Mouse (Mus musculus) heart, adult 2 months (tissue): ENCODE data around the gene Hist1h3a. TPM values are rescaled to one million over a fixed set of nuclear protein-coding genes. Genes with fewer than 3 reads are reported as not detected.
"Not testable (repeated sequence)": the region's sequence is repeated elsewhere in the genome, so short reads cannot be mapped to it uniquely, and the experiment has no call there.

Experiments used
- DNase-seq, 2 experiments: peaks; one replicate each; pipeline ENCODE4 v3.0.0; 2021
- H3K27ac ChIP-seq: fragments of 200-600 bp; 2 replicates; pipeline ENCODE4 v1.8.1; 2022
- H3K27me3 ChIP-seq: fragments of 200-500 bp; 2 replicates; pipeline ENCODE4 v1.6.1; 2012; ENCODE audit warnings: mild to moderate bottlenecking, low read length, inconsistent platforms, mixed read lengths; ENCODE audit not compliant: control insufficient read depth, insufficient read depth
- H3K36me3 ChIP-seq: fragments of 200-500 bp; 2 replicates; pipeline ENCODE4 v1.6.1; 2012; ENCODE audit warnings: low read length, inconsistent platforms; ENCODE audit not compliant: control insufficient read depth, insufficient read depth
- H3K4me1 ChIP-seq: fragments of 200-500 bp; 2 replicates; pipeline ENCODE4 v1.6.1; 2011; ENCODE audit warnings: low read length; ENCODE audit not compliant: control insufficient read depth, insufficient read depth
- H3K4me3 ChIP-seq: fragments of 200-600 bp; 2 replicates; pipeline ENCODE4 v1.8.1; 2022
- H3K79me2 ChIP-seq: fragments of 200-500 bp; replicated peaks from 2 replicates; pipeline ENCODE4 v1.6.1; 2012; ENCODE audit warnings: mild to moderate bottlenecking, inconsistent platforms, low read length, moderate library complexity, mixed read lengths; ENCODE audit not compliant: control insufficient read depth, insufficient read depth
- H3K9ac ChIP-seq: fragments of 200-500 bp; 2 replicates; pipeline ENCODE4 v1.6.1; 2012; ENCODE audit warnings: low read depth, mild to moderate bottlenecking, control low read depth, inconsistent platforms, low read length, mixed read lengths
- CTCF ChIP-seq: fragments of 200-600 bp; IDR thresholded peaks from 2 replicates; pipeline ENCODE4 v1.8.1; 2022; ENCODE audit warnings: antibody characterized with exemption, mild to moderate bottlenecking, moderate library complexity
- EP300 ChIP-seq: fragments of 200-500 bp; IDR thresholded peaks from 2 replicates; pipeline ENCODE4 v1.6.1; 2011; ENCODE audit warnings: low read depth, low read length, control low read depth; ENCODE audit not compliant: insufficient read depth
- POLR2A ChIP-seq: fragments of 200-500 bp; IDR thresholded peaks from 2 replicates; pipeline ENCODE4 v1.6.1; 2011; ENCODE audit warnings: mild to moderate bottlenecking, low read depth, low read length, control low read depth; ENCODE audit not compliant: insufficient read depth
- WGBS: fragments of 180-500 bp; shearing (Covaris S2); methylation state at CpG from one replicate; pipeline ENCODE4 v1.1.7; 2018; 5-methylcytosine and 5-hydroxymethylcytosine counted together
- intact Hi-C: fragments of 180-260 bp; cut with DNase I; formaldehyde crosslinking; loops from one replicate; pipeline ENCODE4 v1.15.1; 2025
- polyA plus RNA-seq: library from polyadenylated mRNA; depleted of rRNA; stranded (reverse); fragments of >200 nt; gene quantifications from 2 replicates; pipeline ENCODE4 v1.2.3, GENCODE M21; 2012
- total RNA-seq, 2 experiments: library from RNA; stranded (reverse); gene quantifications; 2 replicates each; pipeline ENCODE4 v1.2.3; 2021

Gene Hist1h3a
- total and polyA plus RNA-seq, 3 experiments, result 5.1 to 8.9 TPM; not detected in 1

- H3K36me3 ChIP-seq, result no peaks in the 10 kb centered on the region
- no peak overlapping the region for H3K9ac ChIP-seq
- DNase-seq, result no peak
- no peaks in the 10 kb centered on the region for H3K79me2 ChIP-seq
- H3K27me3 ChIP-seq, result no peaks in the 10 kb centered on the region
- 90% methylated on average over 7 of the region's 7 CpGs for WGBS
- H3K4me1 ChIP-seq, result no peaks in the 10 kb centered on the region
- no peak for TF ChIP-seq CTCF
- intact Hi-C loops, result no loop called here
- H3K27ac ChIP-seq, result no peak overlapping the region
- H3K4me3 ChIP-seq, result no peak overlapping the region
These were observed 16.2 kb upstream of the Hist1h3a start for GRCm38 (mm10) chr13:23778339-23778738.

DNA sequence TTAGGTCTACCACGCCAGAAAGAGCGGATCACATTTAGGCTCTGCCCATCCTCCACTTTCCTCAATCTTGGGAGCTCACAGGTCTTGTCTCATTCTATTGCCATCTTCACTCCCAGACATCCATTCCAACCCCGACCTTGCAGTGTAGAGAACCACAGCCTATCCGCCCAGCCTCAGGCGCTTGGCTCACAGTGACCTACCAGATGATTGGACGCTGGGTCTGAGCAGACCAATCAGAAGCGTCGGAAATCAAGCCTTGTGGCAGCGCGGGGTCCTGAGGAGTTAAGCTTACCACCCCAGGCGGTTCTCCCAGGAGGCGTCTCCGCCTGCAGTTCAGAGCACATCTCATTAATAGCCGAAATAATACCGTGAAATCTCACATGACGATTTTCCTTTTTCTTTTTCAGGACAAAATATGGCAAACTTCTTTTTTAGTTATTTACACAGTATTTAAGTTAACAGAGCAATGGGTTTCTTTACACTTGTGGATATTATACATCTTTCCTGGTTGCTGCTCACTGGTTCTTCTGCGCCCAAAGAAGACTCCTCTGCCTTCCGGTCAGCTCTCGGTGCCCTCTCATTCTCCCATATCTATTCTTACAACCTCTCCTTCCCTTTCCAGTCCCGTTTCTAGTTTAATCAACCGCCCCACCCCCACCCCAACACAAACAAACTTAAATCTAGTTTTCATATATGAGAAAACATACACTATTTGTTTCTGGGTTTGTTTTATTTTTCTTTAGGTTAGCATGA is 10.6 kb upstream of the Hist1h3a start:
- H3K9ac ChIP-seq, result no peak overlapping the region
- no peaks in the 10 kb centered on the region for H3K36me3 ChIP-seq
- H3K4me3 ChIP-seq, result no peak overlapping the region
- H3K79me2 ChIP-seq, result no peaks in the 10 kb centered on the region
- H3K4me1 ChIP-seq, result peaks cover 1% of the 10 kb centered on the region; the same call in 1 of the 2 replicates
- TF ChIP-seq POLR2A, result no peak
- TF ChIP-seq EP300, result no peak
- no peak for TF ChIP-seq CTCF
- no peak overlapping the region for H3K27ac ChIP-seq
- H3K27me3 ChIP-seq, result no peaks in the 10 kb centered on the region
- 13% methylated on average over 21 of the region's 21 CpGs for WGBS
- peak; percentile 24 to 37 for DNase-seq
- intact Hi-C loops, result no loop called here

- H3K27ac ChIP-seq, H3K4me1 ChIP-seq, H3K79me2 ChIP-seq, H3K27me3 ChIP-seq, DNase-seq, H3K4me3 ChIP-seq, H3K36me3 ChIP-seq, H3K9ac ChIP-seq: not testable (repeated sequence)
- 93% methylated on average over 2 of the region's 2 CpGs for WGBS
- intact Hi-C loops, result loop anchor here (10.0 kb wide), 1 partner anchor 405 kb away; the partner anchor contains the start of gene Zfp322a
These were observed 7.4 kb upstream of the Hist1h3a start, which contains the start of gene Trim38 for GRCm38 (mm10) chr13:23769613-23770012. Gene Trim38, plus strand, starts transcription at chr13:23769913.

DNA sequence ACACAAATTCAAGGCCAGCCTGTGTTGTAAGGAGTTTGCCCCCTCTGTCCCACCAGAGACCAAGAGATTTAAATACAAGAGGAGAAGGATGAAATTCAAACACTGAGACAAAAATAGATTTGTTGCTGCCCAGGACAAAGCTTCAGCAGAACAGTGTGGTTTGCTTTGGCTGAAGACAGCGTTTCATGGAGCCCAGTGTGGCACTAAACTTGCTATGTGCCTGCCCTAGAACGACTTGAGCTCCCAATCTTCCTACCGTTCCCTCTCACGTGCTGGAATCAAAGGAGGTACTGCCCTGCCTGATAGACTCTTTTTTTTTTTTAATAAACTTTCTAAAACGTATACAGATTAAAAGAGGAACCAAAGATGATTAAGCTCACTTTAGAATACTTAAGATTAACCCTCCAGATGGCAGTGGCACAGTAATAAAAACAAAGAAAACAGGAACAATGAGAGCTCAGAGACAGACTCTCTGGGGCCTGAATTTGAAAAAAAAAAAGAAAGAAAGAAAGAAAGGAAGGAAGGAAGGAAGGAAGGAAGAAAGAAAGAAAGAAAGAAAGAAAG is 6.7 kb upstream of the Hist1h3a start:
- DNase-seq, result no peak
- no peak overlapping the region for H3K4me3 ChIP-seq
- 29% methylated on average over 5 of the region's 5 CpGs for WGBS
- H3K79me2 ChIP-seq, result no peaks in the 10 kb centered on the region
- no peak overlapping the region for H3K9ac ChIP-seq
- intact Hi-C loops, result loop anchor here (10.0 kb wide), 1 partner anchor 404 kb away; the partner anchor contains the start of gene Zfp322a
- H3K36me3 ChIP-seq, result no peaks in the 10 kb centered on the region
- H3K27me3 ChIP-seq, result no peaks in the 10 kb centered on the region
- H3K4me1 ChIP-seq, result peaks cover 1% of the 10 kb centered on the region; the same call in 1 of the 2 replicates
- TF ChIP-seq CTCF, result no peak
- no peak for TF ChIP-seq EP300
- H3K27ac ChIP-seq, result no peak overlapping the region

- TF ChIP-seq POLR2A (no peak), EP300 (no peak), CTCF (no peak)
- H3K4me1 ChIP-seq, result peaks cover 1% of the 10 kb centered on the region; the same call in 1 of the 2 replicates
- intact Hi-C loops, result loop anchor here (10.0 kb wide), 1 partner anchor 402 kb away; the partner anchor contains the start of gene Zfp322a
- no peaks in the 10 kb centered on the region for H3K27me3 ChIP-seq
- no peak overlapping the region for H3K4me3 ChIP-seq
- H3K36me3 ChIP-seq, result peaks cover 2% of the 10 kb centered on the region; the same call in 1 of the 2 replicates
- H3K9ac ChIP-seq, result no peak overlapping the region
- H3K79me2 ChIP-seq, result no peaks in the 10 kb centered on the region
- DNase-seq, result no peak
- H3K27ac ChIP-seq, result no peak overlapping the region
These were observed 4.6 kb upstream of the Hist1h3a start for GRCm38 (mm10) chr13:23766772-23767171.

- Histone ChIP-seq H3K4me1 (peaks cover 1% of the 10 kb centered on the region; the same call in 1 of the 2 replicates), H3K27me3 (no peaks in the 10 kb centered on the region), H3K79me2 (no peaks in the 10 kb centered on the region), H3K27ac (no peak overlapping the region), H3K36me3 (peaks cover 2% of the 10 kb centered on the region), H3K4me3 (no peak overlapping the region), H3K9ac (no peak overlapping the region)
- no peak for TF ChIP-seq EP300
- TF ChIP-seq POLR2A, result no peak
- TF ChIP-seq CTCF, result no peak
- WGBS, result 76% methylated on average over 1 of the region's 1 CpGs
- DNase-seq, result no peak
- intact Hi-C loops, result loop anchor here (10.0 kb wide), 1 partner anchor 400 kb away; the partner anchor contains the start of gene Zfp322a
These were observed 3.0 kb upstream of the Hist1h3a start for GRCm38 (mm10) chr13:23765172-23765513.
